Mouse (Mus musculus) limb, embryonic 11.5 days (tissue): ENCODE data around the gene Eaf2. TPM values are rescaled to one million over a fixed set of nuclear protein-coding genes. Genes with fewer than 3 reads are reported as not detected.

Experiments used
- ATAC-seq: fragments of 200-750 bp; cut with Nextera tagmentation; 2 replicates; pipeline ENCODE4 v1.8.0; 2017; ENCODE audit warnings: low read depth; ENCODE audit not compliant: insufficient number of reproducible peaks, low FRiP score, low TSS enrichment
- DNase-seq: peaks from one replicate; pipeline ENCODE4 v3.0.0-alpha.2; 2015; ENCODE audit warnings: low spot score
- H3K27ac ChIP-seq: fragments of 300-500 bp; sonication (generic); replicated peaks from 2 replicates; pipeline ENCODE4 v1.5.1; 2014; ENCODE audit warnings: low read depth, mild to moderate bottlenecking, low read length
- H3K27me3 ChIP-seq: fragments of 300-500 bp; sonication (generic); 2 replicates; pipeline ENCODE4 v1.6.1; 2014; ENCODE audit warnings: mild to moderate bottlenecking, low read length, mixed read lengths; ENCODE audit not compliant: control insufficient read depth, insufficient read depth
- H3K36me3 ChIP-seq: fragments of 300-500 bp; sonication (generic); 2 replicates; pipeline ENCODE4 v1.6.1; 2014; ENCODE audit warnings: mild to moderate bottlenecking, low read length, moderate library complexity, mixed read lengths; ENCODE audit not compliant: control insufficient read depth, insufficient read depth
- H3K4me1 ChIP-seq: fragments of 300-500 bp; sonication (generic); 2 replicates; pipeline ENCODE4 v1.6.1; 2014; ENCODE audit warnings: low read length, mixed read lengths; ENCODE audit not compliant: control insufficient read depth, insufficient read depth
- H3K4me2 ChIP-seq: fragments of 300-500 bp; sonication (generic); 2 replicates; pipeline ENCODE4 v1.6.1; 2014; ENCODE audit warnings: low read depth, mild to moderate bottlenecking, moderate library complexity; ENCODE audit not compliant: severe bottlenecking
- H3K4me3 ChIP-seq: fragments of 300-500 bp; sonication (generic); 2 replicates; pipeline ENCODE4 v1.5.1; 2014; ENCODE audit warnings: low read depth, low read length
- H3K9ac ChIP-seq: fragments of 300-500 bp; sonication (generic); 2 replicates; pipeline ENCODE4 v1.6.1; 2014; ENCODE audit warnings: mild to moderate bottlenecking, low read length
- H3K9me3 ChIP-seq: fragments of 300-500 bp; sonication (generic); 2 replicates; pipeline ENCODE4 v1.6.1; 2016; ENCODE audit warnings: low read length; ENCODE audit not compliant: control insufficient read depth
- WGBS: fragments of 180-500 bp; shearing (Covaris S2); extraction: QIAGEN DNeasy Blood & Tissue Kit; methylation state at CpG from one replicate; pipeline ENCODE4 v1.1.7; 2014; 5-methylcytosine and 5-hydroxymethylcytosine counted together
- polyA plus RNA-seq: library from polyadenylated mRNA; unstranded; fragments of >200 nt; fragmentation: Nextera tagmentation; extraction: Ambion mirVana; gene quantifications from 2 replicates; pipeline ENCODE4 v1.2.1, GENCODE M21; 2014

Eaf2 gene
- polyA plus RNA-seq, 1 experiment from 2014 or later = 2.4 TPM

DNA sequence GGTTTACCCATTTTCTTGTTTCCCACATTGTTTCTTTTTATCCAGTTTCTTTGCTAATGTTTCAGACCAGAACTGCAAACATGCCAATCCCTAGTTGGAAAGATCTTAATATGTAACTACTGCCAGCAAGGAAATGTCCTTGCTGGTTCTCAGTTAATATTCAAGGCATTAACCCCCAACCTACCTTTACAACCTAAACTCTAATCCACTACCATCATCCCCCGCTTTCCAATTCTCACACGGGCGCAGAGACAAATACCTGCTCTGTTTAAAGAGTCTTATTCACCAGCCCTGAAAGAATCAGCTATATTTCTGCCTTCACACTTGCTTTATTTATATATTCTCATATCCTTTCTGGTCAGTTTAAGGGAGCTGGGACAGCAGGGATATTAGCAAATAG is 66.2 kb downstream of the Eaf2 start:
- Histone ChIP-seq H3K27me3 (no peaks in the 10 kb centered on the region), H3K27ac (no peak overlapping the region), H3K9me3 (no peaks in the 10 kb centered on the region), H3K9ac (no peak overlapping the region), H3K4me1 (no peaks in the 10 kb centered on the region), H3K36me3 (no peaks in the 10 kb centered on the region), H3K4me3 (no peak overlapping the region), H3K4me2 (no peak overlapping the region)
- no peak for DNase-seq
- no peak for ATAC-seq
- WGBS = 88% methylated on average over 3 of the region's 3 CpGs

DNA sequence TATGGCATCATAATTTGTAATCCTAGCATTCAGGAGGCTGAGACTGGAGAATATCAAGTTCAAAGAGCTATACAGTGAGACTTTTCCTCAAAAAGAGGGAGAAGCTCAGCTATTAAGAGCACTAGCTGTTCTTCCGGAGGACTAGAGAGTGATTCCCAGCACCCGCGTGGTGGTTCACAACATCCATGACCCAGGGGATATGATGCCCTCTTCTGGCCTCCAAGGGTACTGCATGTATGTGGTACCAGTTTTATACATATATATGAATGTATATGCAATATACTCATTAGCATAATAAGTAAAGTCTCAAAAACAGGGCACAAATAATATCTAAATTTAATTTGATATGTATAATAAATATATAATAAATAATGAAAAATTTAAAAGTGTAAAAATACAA is 72.4 kb downstream of the Eaf2 start:
- WGBS = 87% methylated on average over 3 of the region's 3 CpGs
- no peak overlapping the region for H3K27ac ChIP-seq
- no peak for DNase-seq

DNA sequence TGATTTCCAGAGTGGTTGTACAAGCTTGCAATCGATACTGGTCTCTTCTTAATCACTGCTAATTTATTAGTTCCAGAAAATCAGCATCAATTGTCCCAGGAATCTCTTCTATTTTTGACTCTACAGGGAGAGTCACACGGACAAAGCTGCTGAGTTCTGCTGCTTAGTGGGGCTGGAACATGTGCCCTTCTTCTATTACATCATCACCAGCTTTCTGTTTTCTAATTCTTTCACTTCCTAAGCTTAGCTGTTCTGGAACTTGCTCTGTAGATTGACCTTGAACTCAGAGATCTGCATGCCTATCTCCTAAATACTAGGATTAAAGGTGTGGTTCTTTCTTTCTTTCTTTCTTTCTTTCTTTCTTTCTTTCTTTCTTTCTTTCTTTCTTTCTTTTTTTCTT is 76.5 kb downstream of the Eaf2 start:
- no peak overlapping the region for H3K4me3 ChIP-seq
- WGBS = 93% methylated on average over 2 of the region's 2 CpGs
- DNase-seq (no peak), ATAC-seq (no peak)
- no peaks in the 10 kb centered on the region for H3K27me3 ChIP-seq
- no peaks in the 10 kb centered on the region for H3K9me3 ChIP-seq
- no peak overlapping the region for H3K4me2 ChIP-seq
- H3K36me3 ChIP-seq = no peaks in the 10 kb centered on the region
- no peak overlapping the region for H3K27ac ChIP-seq
- no peak overlapping the region for H3K9ac ChIP-seq
- no peaks in the 10 kb centered on the region for H3K4me1 ChIP-seq

More for the DNA sequence above, 72.4 kb downstream of the Eaf2 start:
- ATAC-seq = no peak
- H3K4me2 ChIP-seq = no peak overlapping the region
- H3K9ac ChIP-seq = no peak overlapping the region
- no peaks in the 10 kb centered on the region for H3K27me3 ChIP-seq
- no peak overlapping the region for H3K4me3 ChIP-seq
- H3K36me3 ChIP-seq = no peaks in the 10 kb centered on the region
- no peaks in the 10 kb centered on the region for H3K4me1 ChIP-seq
- H3K9me3 ChIP-seq = no peaks in the 10 kb centered on the region

- Histone ChIP-seq H3K9ac (no peak overlapping the region), H3K27ac (no peak overlapping the region), H3K4me2 (no peak overlapping the region), H3K27me3 (no peaks in the 10 kb centered on the region), H3K4me3 (no peak overlapping the region), H3K4me1 (no peaks in the 10 kb centered on the region), H3K9me3 (no peaks in the 10 kb centered on the region), H3K36me3 (no peaks in the 10 kb centered on the region)
- 79% methylated on average over 2 of the region's 2 CpGs for whole genome bisulfite sequencing
- DNase-seq = no peak
- ATAC-seq = no peak
Observed at GRCm38 (mm10) chr16:36794976-36795375, 79.8 kb downstream of the Eaf2 start.

DNA sequence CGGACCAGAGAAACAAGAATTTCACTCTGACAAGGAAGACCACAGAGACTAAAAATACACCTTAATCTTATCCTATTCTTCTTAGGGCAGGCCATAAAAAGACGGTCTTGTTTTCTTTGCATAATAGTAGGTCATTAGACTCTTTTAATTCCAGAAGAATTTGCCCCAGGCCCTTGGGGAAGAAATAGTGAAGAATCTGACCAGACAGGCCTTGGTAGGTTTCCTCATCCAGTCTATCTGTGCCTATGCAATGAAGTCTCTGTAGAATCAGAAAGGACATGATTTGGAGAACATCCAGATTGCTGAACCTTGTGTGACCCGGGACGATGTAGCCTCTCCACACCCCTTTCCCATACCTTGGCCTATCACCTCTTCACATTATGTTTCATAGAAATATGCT is 84.6 kb downstream of the Eaf2 start:
- no peak overlapping the region for H3K9ac ChIP-seq
- no peaks in the 10 kb centered on the region for H3K4me1 ChIP-seq
- 89% methylated on average over 4 of the region's 4 CpGs for WGBS
- no peaks in the 10 kb centered on the region for H3K36me3 ChIP-seq
- ATAC-seq (no peak), DNase-seq (no peak)
- no peaks in the 10 kb centered on the region for H3K9me3 ChIP-seq
- H3K27ac ChIP-seq = no peak overlapping the region
- no peaks in the 10 kb centered on the region for H3K27me3 ChIP-seq
- H3K4me3 ChIP-seq = no peak overlapping the region
- H3K4me2 ChIP-seq = no peak overlapping the region

- Histone ChIP-seq H3K4me3 (no peak overlapping the region), H3K4me1 (no peaks in the 10 kb centered on the region), H3K27ac (no peak overlapping the region), H3K27me3 (no peaks in the 10 kb centered on the region), H3K9ac (no peak overlapping the region), H3K4me2 (no peak overlapping the region), H3K36me3 (no peaks in the 10 kb centered on the region), H3K9me3 (no peaks in the 10 kb centered on the region)
- ATAC-seq (no peak), DNase-seq (no peak)
- WGBS = 90% methylated on average over 7 of the region's 7 CpGs
Observed at GRCm38 (mm10) chr16:36786466-36786865, 88.3 kb downstream of the Eaf2 start.

DNA sequence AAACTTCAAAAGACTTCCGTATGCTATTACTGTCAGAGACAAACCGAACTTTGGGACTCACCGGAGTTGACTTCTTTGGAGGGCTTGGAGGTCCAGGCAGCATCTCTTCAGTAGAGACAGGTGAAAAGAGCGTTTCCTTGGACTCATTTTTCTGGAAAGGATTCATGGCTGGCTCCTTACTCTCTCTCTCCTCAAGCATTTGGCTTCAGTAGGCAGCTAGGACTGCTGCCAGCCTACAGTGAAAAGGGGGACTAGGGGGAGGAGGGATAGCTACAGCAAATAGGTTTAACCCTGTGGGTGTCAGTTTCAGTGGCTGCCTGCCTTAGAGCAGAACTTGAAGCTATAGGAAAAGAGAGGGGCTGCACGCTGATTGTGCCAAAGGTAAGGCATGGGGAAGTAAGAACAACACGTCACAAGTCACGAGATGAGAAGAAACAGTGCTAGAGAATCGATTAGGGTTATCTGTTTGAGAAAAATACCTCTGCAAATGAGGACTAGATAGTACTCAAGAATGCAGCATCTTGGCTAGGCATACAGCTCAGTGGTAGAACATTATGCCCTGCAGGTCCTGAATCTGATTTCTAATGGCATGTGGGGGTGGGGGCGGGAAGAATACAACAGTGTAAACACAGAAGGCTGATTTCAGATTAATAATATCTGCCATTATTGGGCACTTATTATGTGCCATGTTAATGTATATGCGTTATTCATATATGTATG is 90.0 kb downstream of the Eaf2 start, which contains the start of gene Slc15a2:
Gene Slc15a2 (minus strand): TSS at position 369 of the 720 bp plus-strand sequence.
- Histone ChIP-seq H3K27me3 (no peaks in the 10 kb centered on the region), H3K4me2 (no peak within 1 kb of the TSS)

DNA sequence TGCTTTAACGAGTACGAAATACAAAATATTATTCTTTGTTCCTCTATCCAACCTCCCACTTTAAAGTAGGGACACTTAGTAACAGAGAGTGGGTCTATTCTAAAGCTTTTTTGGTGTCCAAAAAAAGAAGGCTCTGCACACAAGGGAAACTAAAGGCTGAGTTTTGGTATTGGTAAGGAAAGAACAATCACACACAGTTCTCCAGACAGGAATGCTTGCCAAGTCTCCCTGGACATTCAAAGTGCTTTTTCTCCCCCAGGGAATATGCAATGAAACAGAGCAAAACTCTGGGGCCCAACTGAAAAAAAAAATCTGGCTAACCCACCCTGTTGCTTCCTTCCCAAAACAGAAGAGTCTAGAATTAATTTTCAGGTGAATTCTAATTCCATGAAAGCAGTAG is 90.7 kb downstream of the Eaf2 start:
- H3K36me3 ChIP-seq = no peaks in the 10 kb centered on the region
- H3K4me2 ChIP-seq = no peak overlapping the region
- H3K9me3 ChIP-seq = no peaks in the 10 kb centered on the region
- WGBS = 89% methylated on average over 2 of the region's 2 CpGs
- ATAC-seq (no peak), DNase-seq (no peak)
- no peak overlapping the region for H3K27ac ChIP-seq
- H3K4me1 ChIP-seq = no peaks in the 10 kb centered on the region
- H3K27me3 ChIP-seq = no peaks in the 10 kb centered on the region
- H3K4me3 ChIP-seq = no peak overlapping the region
- no peak overlapping the region for H3K9ac ChIP-seq

More for the DNA sequence above, 90.0 kb downstream of the Eaf2 start, which contains the start of gene Slc15a2:
- Histone ChIP-seq H3K9me3 (no peaks in the 10 kb centered on the region), H3K36me3 (no peaks in the 10 kb centered on the region), H3K4me3 (no peak within 1 kb of the TSS), H3K4me1 (no peaks in the 10 kb centered on the region), H3K27ac (no peak within 1 kb of the TSS), H3K9ac (no peak within 1 kb of the TSS)
- ATAC-seq (no peak), DNase-seq (no peak)
- WGBS = 78% methylated on average over 10 of the region's 10 CpGs

GRCm38 (mm10) chr16:36775658-36776057 is 99.1 kb downstream of the Eaf2 start:
- no peak overlapping the region for H3K9ac ChIP-seq
- H3K27me3 ChIP-seq = no peaks in the 10 kb centered on the region
- no peak overlapping the region for H3K4me3 ChIP-seq
- 88% methylated on average over 6 of the region's 6 CpGs for WGBS
- no peaks in the 10 kb centered on the region for H3K36me3 ChIP-seq
- H3K9me3 ChIP-seq = no peaks in the 10 kb centered on the region
- ATAC-seq (no peak), DNase-seq (no peak)
- no peaks in the 10 kb centered on the region for H3K4me1 ChIP-seq
- no peak overlapping the region for H3K4me2 ChIP-seq
- H3K27ac ChIP-seq = no peak overlapping the region
